ENCODE assay signal across 11 mouse cellular contexts in genomic region chr5:139286142-139286941, GRCm38 (mm10). TPM values are rescaled to one million over a fixed set of nuclear protein-coding genes. Genes with fewer than 3 reads are reported as not detected.
A peak's percentile ranks its signal among the peaks of the same experiment; 100 is the strongest.
DNase-seq lines count a peak whose midpoint lies in the region; ATAC-seq and TF ChIP-seq lines count a peak whose summit lies in the region.
"Had no signal": no experiment of that assay in that cellular context is flagged by ENCODE, and none has a peak within 500 bp of the region (broad histone marks: within the 10 kb centered on the region; RNA-seq: fewer than 3 reads in every experiment).

No protein-coding gene starts in this region.

- 0 out of 2 replicates have a peak, but pooled peaks cover 4% of the 10 kb centered on the region for H3K9me3 ChIP-seq in hindbrain, embryonic 10.5 days
- H3K9me3 ChIP-seq in hindbrain, postnatal 0 days (ENCODE audit: low read length) = no peaks in the 10 kb centered on the region
- H3K9me3 ChIP-seq in intestine, embryonic 16.5 days (ENCODE audit: control insufficient read depth, low read length) = no peaks in the 10 kb centered on the region

- DNase-seq in hindbrain, embryonic 10.5 days (ENCODE audit: low spot score) = no peak
- no peak for DNase-seq in hindbrain, postnatal 0 days (ENCODE audit: low spot score)
- DNase-seq in Muller cell, postnatal 12 days (ENCODE audit: inconsistent ontology term) = peak; percentile 29
- peak; percentile 50 for DNase-seq in lung, postnatal 36 days
- no peak for DNase-seq in right cerebral cortex, postnatal 25 days
- no peak for DNase-seq in heart, postnatal 36 days
- DNase-seq: adrenal gland, adult 8-10 months; thymus, postnatal 14 days had no signal

- peaks cover 36% of the 10 kb centered on the region for H3K4me1 ChIP-seq in hindbrain, embryonic 10.5 days (replicated peaks)
- H3K4me1 ChIP-seq in hindbrain, postnatal 0 days (ENCODE audit: insufficient read depth, low read length) = no peaks in the 10 kb centered on the region
- peaks cover 39% of the 10 kb centered on the region for H3K4me1 ChIP-seq in intestine, embryonic 16.5 days (ENCODE audit: control insufficient read depth, insufficient read depth, low read length)

- H3K27me3 ChIP-seq in hindbrain, embryonic 10.5 days (ENCODE audit: insufficient read depth, poor library complexity, severe bottlenecking) = no peaks in the 10 kb centered on the region; the same call in 1 of the 2 replicates
- no peaks in the 10 kb centered on the region for H3K27me3 ChIP-seq in hindbrain, postnatal 0 days (ENCODE audit: insufficient read depth, low read length)
- no peaks in the 10 kb centered on the region for H3K27me3 ChIP-seq in intestine, embryonic 16.5 days (replicated peaks; ENCODE audit: control insufficient read depth, insufficient read depth, low read length)

- H3K4me2 ChIP-seq in hindbrain, postnatal 0 days (ENCODE audit: low read depth, low read length) = no peak overlapping the region
- H3K4me2 ChIP-seq in intestine, embryonic 16.5 days (ENCODE audit: low read depth, low read length) = peak overlapping the region; percentile 2; the same call in 1 of the 2 replicates

- 72% methylated on average over 14 of the region's 14 CpGs for WGBS in hindbrain, embryonic 10.5 days
- 63% methylated on average over 14 of the region's 14 CpGs for WGBS in hindbrain, postnatal 0 days
- WGBS in intestine, embryonic 16.5 days = 44% methylated on average over 14 of the region's 14 CpGs

- intact Hi-C loops in heart, postnatal 36 days (cut with DNase I) = no loop called here

- no peak overlapping the region for H3K4me3 ChIP-seq in hindbrain, embryonic 10.5 days
- no peak overlapping the region for H3K4me3 ChIP-seq in hindbrain, postnatal 0 days (ENCODE audit: low read length)
- no peak overlapping the region for H3K4me3 ChIP-seq in intestine, embryonic 16.5 days (ENCODE audit: low read length)

- TF ChIP-seq CTCF in hindbrain, postnatal 0 days (IDR thresholded peaks at IDR 0.05; ENCODE audit: low read depth) = no peak

- no peak overlapping the region for H3K9ac ChIP-seq in hindbrain, postnatal 0 days (replicated peaks; ENCODE audit: low read length)
- H3K9ac ChIP-seq in intestine, embryonic 16.5 days (ENCODE audit: low read depth, low read length) = peak overlapping the region; percentile 35; the same call in 1 of the 2 replicates

- no peak for ATAC-seq in hindbrain, postnatal 0 days
- ATAC-seq in intestine, embryonic 16.5 days = peak; percentile 24
- no peak for ATAC-seq in CD4-positive, CD25-positive, alpha-beta regulatory T cell, adult 4 months
- ATAC-seq: midbrain, embryonic 16.5 days had no signal

- no peaks in the 10 kb centered on the region for H3K36me3 ChIP-seq in hindbrain, embryonic 10.5 days
- no peaks in the 10 kb centered on the region; the same call in 1 of the 2 replicates for H3K36me3 ChIP-seq in hindbrain, postnatal 0 days (ENCODE audit: insufficient read depth, low read length)
- H3K36me3 ChIP-seq in intestine, embryonic 16.5 days (ENCODE audit: control insufficient read depth, insufficient read depth, low read length) = peaks cover 4% of the 10 kb centered on the region; the same call in 1 of the 2 replicates

- H3K27ac ChIP-seq in hindbrain, embryonic 10.5 days = peak overlapping the region; percentile 64
- H3K27ac ChIP-seq in hindbrain, postnatal 0 days = no peak overlapping the region
- peak overlapping the region; percentile 75 for H3K27ac ChIP-seq in intestine, embryonic 16.5 days (ENCODE audit: low read length)

RNA-seq across cellular contexts. Expression of gene Get4, which starts 34.2 kb away (rescaled TPM):
- 171 and 185 TPM in 2 replicates for polyA plus RNA-seq in hindbrain, embryonic 10.5 days (2016; fragmentation: Nextera tagmentation; extraction: Ambion mirVana)
- 49.2 and 52.7 TPM in 2 replicates for total RNA-seq in hindbrain, postnatal 0 days (2014; rRNA removed)
- polyA plus RNA-seq in hindbrain, postnatal 0 days (2015; fragmentation: Nextera tagmentation; extraction: Ambion mirVana) = 136 and 141 TPM in 2 replicates
- polyA plus RNA-seq in intestine, embryonic 16.5 days (2015; fragmentation: Nextera tagmentation; extraction: Ambion mirVana) = 136 and 143 TPM in 2 replicates
- polyA plus RNA-seq in CD4-positive, CD25-positive, alpha-beta regulatory T cell, adult 4 months (2017; shearing (Covaris generic)) = 10 to 100 TPM; 12.5 to 12.6 TPM
- total RNA-seq in heart, postnatal 36 days (2021) = 10 to 100 TPM; 44.8 to 47.4 TPM

RNA-seq across cellular contexts. Expression of gene Adap1, which starts 39.1 kb away (rescaled TPM):
- 0.65 and 1.5 TPM in 2 replicates for polyA plus RNA-seq in hindbrain, embryonic 10.5 days (2016; fragmentation: Nextera tagmentation; extraction: Ambion mirVana)
- total RNA-seq in hindbrain, postnatal 0 days (2014; rRNA removed) = 241 and 242 TPM in 2 replicates
- polyA plus RNA-seq in hindbrain, postnatal 0 days (2015; fragmentation: Nextera tagmentation; extraction: Ambion mirVana) = 123 and 128 TPM in 2 replicates
- 5.3 and 6.3 TPM in 2 replicates for polyA plus RNA-seq in intestine, embryonic 16.5 days (2015; fragmentation: Nextera tagmentation; extraction: Ambion mirVana)
- 1 to 10 TPM; 4.8 to 6.0 TPM for polyA plus RNA-seq in CD4-positive, CD25-positive, alpha-beta regulatory T cell, adult 4 months (2017; shearing (Covaris generic))
- total RNA-seq in heart, postnatal 36 days (2021) = 1 to 10 TPM; 1.4 to 1.5 TPM

Comparison
In these comparisons a context has a peak if more than half of its experiments do, and no peak if none do; other contexts are left out.
1. RNA of gene Adap1, which starts 39.1 kb away (polyA plus RNA-seq): 123 to 128 TPM in hindbrain, postnatal 0 days; 4.8 to 6.0 TPM in CD4-positive, CD25-positive, alpha-beta regulatory T cell, adult 4 months, 5.3 to 6.3 TPM in intestine, embryonic 16.5 days and 0.65 to 1.5 TPM in hindbrain, embryonic 10.5 days; every median in the first group is over 10 times any median in the second.
2. DNase-seq: peak in Muller cell, postnatal 12 days (single experiment) and lung, postnatal 36 days (single experiment); none in hindbrain, embryonic 10.5 days (single experiment), hindbrain, postnatal 0 days (single experiment), right cerebral cortex, postnatal 25 days (single experiment) and heart, postnatal 36 days (0 of 2).
3. RNA of gene Get4, which starts 34.2 kb away (polyA plus RNA-seq): 171 to 185 TPM in hindbrain, embryonic 10.5 days, 136 to 143 TPM in intestine, embryonic 16.5 days and 136 to 141 TPM in hindbrain, postnatal 0 days; 12.5 to 12.6 TPM in CD4-positive, CD25-positive, alpha-beta regulatory T cell, adult 4 months; every median in the first group is over 10 times any median in the second.